ENCODE assay signal across 16 mouse cellular contexts in genomic region chr11:54502546-54503245, GRCm38 (mm10). TPM values are rescaled to one million over a fixed set of nuclear protein-coding genes. Genes with fewer than 3 reads are reported as not detected.
A peak's percentile ranks its signal among the peaks of the same experiment; 100 is the strongest.
DNase-seq lines count a peak whose midpoint lies in the region; ATAC-seq and TF ChIP-seq lines count a peak whose summit lies in the region.
"Had no signal": no experiment of that assay in that cellular context is flagged by ENCODE, and none has a peak within 500 bp of the region (broad histone marks: within the 10 kb centered on the region; RNA-seq: fewer than 3 reads in every experiment).

No protein-coding gene starts in this region.

- no peak for TF ChIP-seq EP300 in liver, postnatal 0 days (IDR thresholded peaks at IDR 0.05; ENCODE audit: low read depth)

- H3K27ac ChIP-seq in heart, embryonic 12.5 days (ENCODE audit: poor library complexity, severe bottlenecking) = no peak overlapping the region
- H3K27ac ChIP-seq in lung, embryonic 14.5 days (ENCODE audit: low read depth) = no peak overlapping the region
- no peak overlapping the region for H3K27ac ChIP-seq in hindbrain, embryonic 13.5 days
- H3K27ac ChIP-seq in liver, postnatal 0 days (ENCODE audit: low read depth) = no peak overlapping the region
- H3K27ac ChIP-seq: hindbrain, embryonic 15.5 days; limb, embryonic 12.5 days; midbrain, embryonic 13.5 days had no signal

- no peak overlapping the region for H3K4me3 ChIP-seq in heart, embryonic 12.5 days
- no peak overlapping the region for H3K4me3 ChIP-seq in lung, embryonic 14.5 days (ENCODE audit: low read depth, low read length)
- no peak overlapping the region for H3K4me3 ChIP-seq in hindbrain, embryonic 13.5 days
- no peak overlapping the region for H3K4me3 ChIP-seq in liver, postnatal 0 days (ENCODE audit: low read depth, low read length)
- H3K4me3 ChIP-seq: hindbrain, embryonic 15.5 days; limb, embryonic 12.5 days; midbrain, embryonic 13.5 days had no signal

- ATAC-seq in heart, embryonic 12.5 days (ENCODE audit: insufficient number of reproducible peaks, low FRiP score) = no peak
- ATAC-seq in lung, embryonic 14.5 days (ENCODE audit: insufficient read depth) = no peak
- ATAC-seq in hindbrain, embryonic 13.5 days (ENCODE audit: low FRiP score) = no peak
- no peak for ATAC-seq in liver, postnatal 0 days
- ATAC-seq: midbrain, embryonic 13.5 days had no signal

- 0 out of 2 replicates have a peak, but pooled peaks cover 7% of the 10 kb centered on the region for H3K4me1 ChIP-seq in heart, embryonic 12.5 days (replicated peaks)
- no peaks in the 10 kb centered on the region for H3K4me1 ChIP-seq in lung, embryonic 14.5 days (ENCODE audit: insufficient read depth)
- H3K4me1 ChIP-seq in hindbrain, embryonic 13.5 days (replicated peaks) = no peaks in the 10 kb centered on the region
- H3K4me1 ChIP-seq in liver, postnatal 0 days (ENCODE audit: insufficient read depth) = no peaks in the 10 kb centered on the region
- H3K4me1 ChIP-seq: hindbrain, embryonic 15.5 days; limb, embryonic 12.5 days; midbrain, embryonic 13.5 days had no signal

- no peak for TF ChIP-seq CTCF in lung, embryonic 14.5 days (IDR thresholded peaks at IDR 0.05; ENCODE audit: low read depth)
- no peak for TF ChIP-seq CTCF in liver, postnatal 0 days (IDR thresholded peaks at IDR 0.05; ENCODE audit: low read depth)

- H3K9me3 ChIP-seq in heart, embryonic 12.5 days (replicated peaks) = no peaks in the 10 kb centered on the region
- H3K9me3 ChIP-seq in lung, embryonic 14.5 days (ENCODE audit: low read depth, low read length) = no peaks in the 10 kb centered on the region
- H3K9me3 ChIP-seq in hindbrain, embryonic 13.5 days = no peaks in the 10 kb centered on the region
- H3K9me3 ChIP-seq in liver, postnatal 0 days (ENCODE audit: low read length) = no peaks in the 10 kb centered on the region
- H3K9me3 ChIP-seq: hindbrain, embryonic 15.5 days; limb, embryonic 12.5 days; midbrain, embryonic 13.5 days had no signal

- intact Hi-C loops in heart, postnatal 14 days (cut with DNase I) = no loop called here

- WGBS in heart, embryonic 12.5 days = 50% methylated on average over 4 of the region's 4 CpGs
- WGBS in lung, embryonic 14.5 days = 75% methylated on average over 4 of the region's 4 CpGs
- 92% methylated on average over 4 of the region's 4 CpGs for WGBS in hindbrain, embryonic 13.5 days
- WGBS in liver, postnatal 0 days (ENCODE audit: insufficient replicate concordance) = 76% methylated on average over 4 of the region's 4 CpGs

- H3K9ac ChIP-seq in heart, embryonic 12.5 days = no peak overlapping the region
- no peak overlapping the region for H3K9ac ChIP-seq in lung, embryonic 14.5 days
- H3K9ac ChIP-seq in hindbrain, embryonic 13.5 days = no peak overlapping the region
- H3K9ac ChIP-seq in liver, postnatal 0 days (replicated peaks) = no peak overlapping the region
- H3K9ac ChIP-seq: hindbrain, embryonic 15.5 days; limb, embryonic 12.5 days; midbrain, embryonic 13.5 days had no signal

- DNase-seq in heart, adult 18-20 months = peak; percentile 50 to 56
- DNase-seq in lung, embryonic 14.5 days = peak; percentile 14
- no peak for DNase-seq in lung, postnatal 4 days
- DNase-seq in heart, postnatal 14 days = peak; percentile 11 to 13
- DNase-seq in skeletal muscle tissue, adult 2 months (ENCODE audit: low read depth, low spot score) = peak; percentile 27
- no peak for DNase-seq in liver, postnatal 0 days
- DNase-seq: B cell, adult 2 months; cerebellum, adult 2 months; gastrocnemius, postnatal 36 days; right cerebral cortex, postnatal 25 days; thymus, adult 2 months had no signal

- H3K4me2 ChIP-seq in heart, embryonic 12.5 days = no peak overlapping the region
- no peak overlapping the region for H3K4me2 ChIP-seq in lung, embryonic 14.5 days
- no peak overlapping the region for H3K4me2 ChIP-seq in hindbrain, embryonic 13.5 days
- no peak overlapping the region for H3K4me2 ChIP-seq in liver, postnatal 0 days (ENCODE audit: low read depth, low read length)
- H3K4me2 ChIP-seq: hindbrain, embryonic 15.5 days; limb, embryonic 12.5 days; midbrain, embryonic 13.5 days had no signal

- peaks cover 34% of the 10 kb centered on the region for H3K36me3 ChIP-seq in heart, embryonic 12.5 days
- H3K36me3 ChIP-seq in lung, embryonic 14.5 days (ENCODE audit: insufficient read depth) = peaks cover 42% of the 10 kb centered on the region
- H3K36me3 ChIP-seq in hindbrain, embryonic 13.5 days = peaks cover 36% of the 10 kb centered on the region
- H3K36me3 ChIP-seq in liver, postnatal 0 days (replicated peaks; ENCODE audit: insufficient read depth, low read length) = peaks cover 56% of the 10 kb centered on the region

- no peaks in the 10 kb centered on the region for H3K27me3 ChIP-seq in heart, embryonic 12.5 days (replicated peaks)
- no peaks in the 10 kb centered on the region for H3K27me3 ChIP-seq in lung, embryonic 14.5 days (ENCODE audit: insufficient read depth, low read length)
- no peaks in the 10 kb centered on the region for H3K27me3 ChIP-seq in hindbrain, embryonic 13.5 days
- H3K27me3 ChIP-seq in liver, postnatal 0 days (ENCODE audit: insufficient read depth, low read length) = no peaks in the 10 kb centered on the region
- H3K27me3 ChIP-seq: hindbrain, embryonic 15.5 days; limb, embryonic 12.5 days; midbrain, embryonic 13.5 days had no signal

RNA-seq across cellular contexts. Expression of gene Rapgef6, which starts 20.0 kb away (rescaled TPM):
- 10 to 100 TPM; 19.7 to 20.9 TPM for total RNA-seq in heart, adult 18-20 months (2021)
- 26.3 and 26.4 TPM in 2 replicates for polyA plus RNA-seq in heart, embryonic 12.5 days (2016; fragmentation: Nextera tagmentation; extraction: Ambion mirVana)
- 33.2 TPM in 2 replicates for polyA plus RNA-seq in lung, embryonic 14.5 days (2014; fragmentation: Nextera tagmentation; extraction: Ambion mirVana)
- 10 to 100 TPM; 23.5 to 23.8 TPM for total RNA-seq in heart, postnatal 14 days (2021)
- polyA plus RNA-seq in hindbrain, embryonic 13.5 days (2015; fragmentation: Nextera tagmentation; extraction: Ambion mirVana) = 39.0 and 43.3 TPM in 2 replicates
- polyA plus RNA-seq in liver, postnatal 0 days (2015; fragmentation: Nextera tagmentation; extraction: Ambion mirVana) = 10.6 and 14.7 TPM in 2 replicates

Comparison
In these comparisons a context has a peak if more than half of its experiments do, and no peak if none do; other contexts are left out.
1. DNase-seq: peak in heart, adult 18-20 months (2 of 2), lung, embryonic 14.5 days (single experiment), heart, postnatal 14 days (2 of 2) and skeletal muscle tissue, adult 2 months (single experiment); none in lung, postnatal 4 days (0 of 2) and liver, postnatal 0 days (single experiment).